Mouse (Mus musculus): ENCODE data around the gene March9.

GRCm38 (mm10) chr10:127099191-127099590 lies 39.2 kb upstream of the March9 start:
- TF ChIP-seq CTCF (IDR thresholded peaks at IDR 0.05; ENCODE audit: extremely low read depth, insufficient read depth, insufficient read length, insufficient replicate concordance) (no peak), POLR2A (IDR thresholded peaks at IDR 0.05; ENCODE audit: low read depth, low read length) (no peak)

All from spleen, adult 2 months (tissue).